Mouse (Mus musculus) right cerebral cortex, postnatal 4 days (tissue): ENCODE measurements at regions not wholly inside any gene's neighbourhood (a gene's known extent, or its start where the extent isn't known, plus 50 kb on each side); places are given as distances from the start of the nearest gene placed in this dataset.

Source experiments
- DNase-seq: peaks from one replicate; pipeline ENCODE4 v3.0.0-alpha.2; 2022

DNA sequence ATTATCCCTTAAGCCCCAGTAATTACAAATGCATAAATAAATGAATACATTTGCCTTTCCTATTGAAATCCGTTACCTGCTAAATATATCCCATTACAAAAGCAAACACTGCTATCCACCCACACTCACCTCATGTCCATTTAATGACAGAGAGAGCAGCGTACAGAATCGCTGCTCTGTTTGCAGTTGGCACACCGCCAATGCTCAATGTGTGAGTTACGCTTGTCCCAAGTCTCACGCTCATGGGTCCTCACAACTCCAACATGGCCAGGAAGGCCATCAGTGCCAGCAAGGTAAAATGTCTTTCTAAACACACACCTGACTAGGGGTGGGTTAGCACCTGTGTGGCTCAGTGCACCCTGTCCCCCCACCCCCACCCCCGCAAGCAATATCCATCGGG lies 150.0 kb upstream of the Igsf21 start:
- peak; percentile 35 for DNase-seq

DNA sequence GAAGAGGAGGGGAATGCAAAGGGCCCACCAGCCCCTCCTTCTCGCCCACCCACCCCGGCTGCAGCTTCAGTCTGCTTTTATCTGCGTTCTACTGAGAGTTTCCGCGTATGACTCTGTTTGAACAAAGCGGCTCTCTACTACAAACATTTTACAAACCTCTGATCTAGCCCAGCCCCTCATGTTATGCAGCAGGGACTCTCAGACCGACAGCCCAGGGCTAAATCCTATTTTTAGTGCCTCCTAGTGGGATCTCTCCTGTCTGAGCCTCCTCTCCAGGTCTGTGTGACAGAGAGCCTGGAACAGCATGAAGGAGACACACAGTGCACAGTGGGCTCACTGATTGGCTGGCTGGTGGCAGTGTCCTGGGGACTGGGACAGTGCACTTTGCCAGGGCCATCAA lies 145.7 kb upstream of the Igsf21 start:
- DNase-seq = no peak

DNA sequence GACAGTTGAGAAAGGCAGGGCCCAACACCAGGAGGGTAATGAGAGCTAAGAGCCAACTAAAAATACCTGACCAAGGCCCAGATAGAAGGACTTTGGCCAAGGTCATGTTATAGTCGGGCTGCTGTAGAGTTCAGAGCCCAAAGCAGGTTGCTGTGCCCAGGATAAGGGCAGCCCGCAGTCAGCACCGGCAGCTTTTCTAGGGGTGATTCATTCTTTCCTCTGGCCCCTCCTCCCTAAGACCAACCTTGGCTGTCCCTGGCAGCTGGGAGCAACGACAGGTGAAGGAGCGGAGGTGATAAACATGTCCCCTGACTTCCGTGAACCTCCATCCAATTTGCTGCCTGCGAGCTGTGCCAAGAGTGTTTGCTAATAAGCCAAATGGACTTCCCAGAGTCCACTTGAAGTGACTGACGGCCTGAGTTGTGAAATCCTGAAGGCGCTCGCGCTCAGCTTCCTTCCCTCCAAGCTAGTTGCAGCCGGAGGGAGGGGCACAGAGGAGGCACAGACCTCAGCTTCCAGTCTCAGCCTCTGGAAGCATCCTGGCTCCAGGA lies 144.2 kb upstream of the Igsf21 start:
- no peak for DNase-seq

DNA sequence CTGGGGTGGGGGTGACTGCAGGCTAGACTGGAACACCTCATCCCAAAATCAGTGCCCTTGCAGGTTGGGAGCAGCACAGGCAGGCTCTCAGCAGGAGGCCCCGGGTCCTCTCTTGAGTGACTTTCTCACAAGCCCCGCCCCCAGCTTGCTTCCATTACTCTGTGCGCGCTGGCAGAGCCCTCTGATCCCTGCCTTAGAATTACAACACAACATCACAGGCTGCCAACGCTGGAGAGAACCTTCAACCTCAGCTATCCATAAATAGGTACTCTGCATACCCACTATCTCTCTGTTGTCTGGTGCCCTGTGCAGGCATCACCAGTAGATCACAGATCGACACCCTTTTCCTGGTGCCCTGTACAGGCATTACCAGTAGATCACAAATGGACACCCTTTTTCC lies 139.1 kb upstream of the Igsf21 start:
- no peak for DNase-seq

DNA sequence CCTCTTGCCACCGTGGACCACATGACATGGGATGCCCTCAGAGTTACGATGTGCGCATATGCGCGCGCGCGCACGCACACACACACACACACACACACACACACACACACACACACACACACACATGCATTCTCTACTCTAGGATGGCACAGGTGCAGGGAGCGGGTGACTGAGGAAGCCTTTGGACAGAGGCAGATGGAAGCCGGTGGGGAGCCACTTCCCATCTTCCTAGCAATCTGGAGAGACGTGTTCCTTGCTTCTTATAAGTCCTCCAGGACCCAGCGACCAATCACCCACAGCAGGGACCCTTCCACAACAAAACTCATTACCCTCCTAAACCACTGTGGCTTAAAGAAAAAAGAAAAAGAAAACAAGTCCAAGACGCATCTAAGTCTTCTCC lies 138.6 kb upstream of the Igsf21 start:
- DNase-seq = no peak

DNA sequence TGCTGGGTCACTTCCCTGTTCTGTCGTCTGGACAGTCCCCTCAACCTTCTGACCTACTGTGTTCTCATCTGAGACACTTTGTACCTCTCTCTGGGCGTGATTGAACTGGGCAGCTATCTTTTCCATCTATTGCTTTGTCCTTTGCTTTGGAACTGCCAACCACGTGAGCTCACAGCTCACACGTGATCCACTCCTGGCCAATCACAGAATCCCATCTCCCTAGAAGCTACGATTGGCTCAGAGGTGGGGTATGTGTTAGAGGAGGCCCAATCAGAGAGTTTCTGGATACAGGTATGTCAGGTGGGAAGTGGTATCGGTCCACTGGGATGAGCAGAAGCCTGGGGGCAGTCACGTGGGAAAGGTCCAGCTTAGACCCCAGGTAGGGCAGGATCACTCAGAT lies 137.0 kb upstream of the Igsf21 start:
- DNase-seq = no peak

DNA sequence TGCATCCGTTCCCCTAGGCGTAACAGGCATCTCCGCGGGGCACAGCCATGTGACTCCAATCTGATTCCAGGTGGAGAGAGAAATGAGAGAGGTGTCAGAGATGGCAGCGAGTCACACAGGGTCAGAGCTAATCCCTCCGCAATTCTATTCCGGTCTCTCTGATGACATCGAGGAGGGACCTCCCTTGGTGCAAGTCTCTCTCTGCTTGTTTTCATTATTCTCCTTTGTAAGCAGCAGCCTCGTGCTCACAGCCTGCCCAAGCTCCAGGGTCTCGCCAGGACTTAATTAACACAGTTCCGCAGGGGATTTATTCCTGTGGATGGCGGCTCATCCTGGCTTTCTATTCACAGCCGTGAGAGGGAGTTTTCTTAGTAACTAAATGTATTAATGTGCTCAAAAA lies 134.1 kb upstream of the Igsf21 start:
- no peak for DNase-seq

DNA sequence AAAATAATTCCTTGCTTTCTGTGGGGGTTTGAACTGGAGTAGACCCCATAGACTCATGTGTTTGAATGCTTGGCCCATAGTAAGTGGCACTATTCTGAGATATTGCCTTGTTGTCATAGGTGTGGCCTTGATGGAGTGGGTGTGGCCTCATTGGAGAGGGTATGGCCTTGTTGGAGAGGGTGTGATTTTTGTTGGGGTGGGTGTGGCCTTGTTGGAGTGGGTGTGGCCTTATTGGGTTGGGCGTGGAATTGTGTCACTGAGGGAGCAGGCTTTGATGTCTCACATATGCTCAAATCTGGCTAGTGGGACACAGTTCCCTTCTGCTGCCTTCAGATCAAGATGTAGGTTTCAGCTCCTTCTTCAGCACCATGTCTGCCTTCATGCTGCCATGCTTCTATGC lies 131.4 kb upstream of the Igsf21 start:
- no peak for DNase-seq

DNA sequence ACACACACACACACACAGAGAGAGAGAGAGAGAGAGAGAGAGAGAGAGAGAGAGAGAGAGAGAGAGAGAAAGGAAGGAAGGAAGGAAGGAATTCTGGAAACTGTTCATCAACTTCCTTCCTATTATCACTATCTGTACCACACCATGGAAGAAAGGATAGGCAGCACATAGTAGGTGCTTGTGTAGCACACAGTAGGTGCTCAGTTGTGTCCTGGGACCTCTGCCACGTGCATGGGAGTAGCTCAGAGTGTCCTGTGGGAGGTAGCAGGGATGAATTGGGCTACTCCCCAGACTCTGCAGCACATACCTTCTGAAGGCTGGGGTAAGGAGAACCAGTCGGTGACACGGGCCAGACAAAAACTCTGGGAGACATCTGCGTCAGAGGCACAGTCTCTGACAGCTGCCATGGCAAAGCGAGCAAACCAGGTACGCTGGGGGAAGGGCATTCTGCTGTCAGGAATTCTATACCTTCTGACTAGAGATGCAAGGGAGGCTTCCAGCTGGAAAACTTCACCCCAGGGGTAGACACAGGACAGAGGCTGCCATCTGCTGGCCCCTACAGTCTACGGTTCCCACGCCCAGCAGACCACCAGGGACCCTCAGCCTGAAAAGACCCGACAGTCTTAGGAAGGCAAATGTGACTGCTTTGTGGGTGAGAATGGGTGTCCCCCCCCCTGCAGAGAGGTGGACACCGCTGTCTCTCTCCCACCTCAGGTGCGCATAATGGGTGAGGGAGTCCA lies 126.2 kb upstream of the Igsf21 start:
- DNase-seq = no peak

DNA sequence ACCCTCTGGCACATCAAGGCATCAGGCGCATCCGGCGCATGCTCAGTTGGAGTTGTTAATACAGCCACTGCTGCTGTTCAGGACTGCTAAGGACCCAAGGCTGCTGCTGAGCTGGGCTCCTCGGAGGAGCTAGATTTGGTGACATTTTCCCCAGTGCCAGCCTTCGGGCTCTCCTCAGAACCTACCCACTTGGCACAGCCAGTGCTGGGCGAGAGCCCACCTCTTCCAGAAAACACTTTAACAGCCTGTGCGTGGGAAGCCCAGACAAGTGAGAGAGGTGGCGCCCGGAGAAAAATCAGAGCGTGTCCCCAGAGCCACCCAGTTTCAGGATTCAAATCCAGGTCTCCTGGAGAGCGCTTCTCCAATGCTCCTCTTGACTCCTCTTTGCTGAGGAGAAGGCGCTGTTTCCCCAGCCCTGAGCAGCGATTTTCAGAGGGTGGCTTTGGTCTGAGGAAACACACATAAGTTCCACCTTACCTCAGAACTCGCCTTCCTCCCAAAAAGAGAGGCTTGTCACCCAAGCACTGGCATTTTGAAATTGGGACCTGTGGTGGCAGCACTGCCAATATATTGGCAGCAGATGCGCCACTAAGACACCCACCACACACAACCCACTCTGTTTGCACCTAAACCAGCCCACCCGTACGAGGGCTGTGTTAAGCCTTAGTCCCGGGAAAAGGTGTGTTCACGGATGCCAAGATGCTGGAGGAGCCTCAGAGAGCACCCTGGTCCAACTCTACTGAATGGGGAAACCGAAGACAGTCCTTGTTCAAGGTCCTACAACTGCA lies 125.0 kb upstream of the Igsf21 start:
- peak; percentile 30 for DNase-seq

DNA sequence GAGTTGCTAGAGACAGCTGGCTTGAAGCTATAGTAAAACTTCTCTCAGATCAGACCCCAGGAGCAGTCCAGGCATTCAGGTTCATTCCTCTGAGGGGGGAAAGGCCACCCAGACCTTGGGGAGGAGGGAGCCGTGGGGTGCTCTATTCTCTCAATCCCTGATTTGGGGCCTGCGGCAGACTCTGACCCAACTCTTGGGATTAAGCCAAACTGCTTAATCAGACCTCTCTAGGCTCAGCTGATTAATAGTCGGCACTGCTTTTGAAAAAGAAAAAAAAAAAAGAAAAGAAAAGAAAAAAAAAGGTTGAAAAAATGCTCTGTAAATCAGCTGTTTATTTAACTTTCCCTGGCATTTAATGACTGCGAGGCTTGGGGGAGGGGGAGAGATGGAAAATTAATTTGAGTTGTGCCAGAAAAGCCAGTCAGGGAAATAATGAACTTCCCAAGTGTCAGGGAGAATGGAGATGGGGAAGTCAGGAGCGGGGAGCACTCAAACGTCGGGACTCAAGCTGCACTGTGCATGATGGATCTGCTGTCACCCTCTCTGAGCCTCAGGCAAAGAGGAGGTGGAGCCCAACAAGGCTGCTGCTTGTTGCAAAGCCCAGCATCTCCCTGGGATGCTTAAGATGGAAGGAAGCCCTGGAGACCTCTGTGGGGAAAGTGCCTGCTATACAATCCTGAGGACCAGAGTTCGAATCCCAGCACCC lies 120.5 kb upstream of the Igsf21 start:
- DNase-seq = no peak

DNA sequence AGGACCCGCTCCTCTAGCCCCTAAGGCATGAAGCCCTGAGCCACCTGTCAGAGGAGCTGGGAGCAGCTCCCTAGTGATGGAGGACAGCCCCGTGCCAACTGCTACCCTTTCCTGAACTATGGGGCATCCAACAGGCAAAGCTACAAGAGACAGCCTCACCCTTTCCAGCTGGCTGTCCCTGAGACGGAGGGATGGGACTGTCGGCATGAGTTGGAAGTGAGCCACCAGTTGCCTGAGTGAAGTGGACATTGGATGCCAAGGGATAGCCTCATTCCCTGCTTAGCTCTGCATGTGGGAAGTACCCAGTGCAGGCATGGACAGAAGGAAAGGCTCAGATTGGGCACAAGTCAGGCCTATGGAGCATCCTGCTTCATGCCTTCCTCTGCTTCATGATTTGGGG lies 112.3 kb upstream of the Igsf21 start:
- DNase-seq = no peak

DNA sequence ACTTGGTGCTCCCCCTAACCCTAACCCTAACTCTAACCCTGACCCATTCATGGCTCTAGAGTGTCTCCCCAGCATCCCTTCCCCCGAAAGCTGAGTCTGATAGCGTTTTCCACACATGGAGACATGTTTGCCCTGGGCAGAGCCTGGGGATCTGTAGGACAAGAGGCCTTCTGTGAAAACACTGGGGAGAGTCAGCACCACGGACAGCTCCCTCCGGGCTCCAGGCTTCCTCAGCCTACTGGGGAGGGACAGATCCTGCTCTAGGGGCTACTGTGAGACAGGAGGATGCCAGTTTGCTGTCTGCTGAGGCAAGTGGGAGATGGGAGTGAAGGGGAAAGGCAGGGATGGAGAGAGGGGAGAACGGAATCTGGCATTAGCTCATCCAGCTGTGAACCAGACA lies 111.5 kb upstream of the Igsf21 start:
- peak; percentile 70 for DNase-seq

DNA sequence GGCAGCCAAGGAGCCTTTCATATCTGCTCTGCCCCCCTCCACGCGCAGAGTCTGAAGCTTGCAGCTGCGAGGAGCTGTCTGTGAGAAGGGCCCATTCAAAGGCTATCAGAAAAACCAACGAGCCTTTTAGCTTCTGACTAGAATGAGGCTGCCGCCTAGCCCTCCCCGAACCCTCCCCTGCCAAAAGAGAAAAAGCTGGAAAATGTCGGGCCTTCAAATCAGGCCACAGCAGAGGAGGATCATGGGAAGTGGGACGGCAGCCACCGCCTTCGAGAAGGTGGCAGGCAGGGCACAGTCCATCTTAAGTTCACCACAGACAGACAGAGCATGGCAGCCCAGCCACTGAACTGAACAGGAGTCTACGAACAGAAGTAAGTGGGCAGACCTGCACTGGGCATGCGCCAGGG lies 108.6 kb upstream of the Igsf21 start:
- DNase-seq = peak; percentile 41

DNA sequence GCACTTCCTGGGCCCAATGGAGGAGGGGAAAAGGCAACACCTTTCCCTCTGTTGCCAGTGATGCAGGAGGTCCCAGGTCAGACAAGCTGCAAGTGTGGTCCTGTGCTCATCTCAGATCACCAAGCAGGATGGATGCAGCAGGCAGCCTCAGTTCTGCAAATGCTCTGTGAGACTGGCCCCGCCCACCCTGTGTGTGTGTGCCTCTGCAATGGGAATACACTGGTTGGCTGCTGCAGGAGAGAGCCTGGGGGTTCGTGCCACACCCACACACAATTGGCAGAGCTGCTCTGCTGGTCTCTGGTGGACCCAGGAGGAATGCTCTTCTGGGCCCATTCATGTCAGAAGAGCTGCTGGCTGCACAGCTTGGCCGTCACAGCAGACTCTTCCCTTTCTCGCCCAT lies 102.2 kb upstream of the Igsf21 start:
- DNase-seq = no peak

DNA sequence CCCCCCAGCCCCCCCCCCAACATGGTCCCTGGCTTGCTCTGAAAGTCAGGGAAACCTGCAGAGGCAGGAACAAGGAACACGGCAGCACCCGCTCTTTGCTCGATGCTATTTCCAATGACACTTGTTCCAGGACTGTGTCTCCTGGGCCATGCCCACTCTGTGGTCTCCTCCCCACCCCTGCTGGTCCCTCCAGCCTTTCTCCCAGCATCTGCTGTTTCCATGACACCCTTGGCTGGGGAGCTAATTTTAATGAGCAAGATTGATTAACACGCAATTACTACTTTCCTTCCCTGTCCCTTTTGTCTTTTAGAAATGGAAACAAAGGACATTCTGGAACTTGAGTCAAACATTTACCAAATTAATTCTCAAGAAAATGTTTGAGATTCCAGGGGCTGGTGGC lies 83.6 kb upstream of the Igsf21 start:
- DNase-seq = no peak

DNA sequence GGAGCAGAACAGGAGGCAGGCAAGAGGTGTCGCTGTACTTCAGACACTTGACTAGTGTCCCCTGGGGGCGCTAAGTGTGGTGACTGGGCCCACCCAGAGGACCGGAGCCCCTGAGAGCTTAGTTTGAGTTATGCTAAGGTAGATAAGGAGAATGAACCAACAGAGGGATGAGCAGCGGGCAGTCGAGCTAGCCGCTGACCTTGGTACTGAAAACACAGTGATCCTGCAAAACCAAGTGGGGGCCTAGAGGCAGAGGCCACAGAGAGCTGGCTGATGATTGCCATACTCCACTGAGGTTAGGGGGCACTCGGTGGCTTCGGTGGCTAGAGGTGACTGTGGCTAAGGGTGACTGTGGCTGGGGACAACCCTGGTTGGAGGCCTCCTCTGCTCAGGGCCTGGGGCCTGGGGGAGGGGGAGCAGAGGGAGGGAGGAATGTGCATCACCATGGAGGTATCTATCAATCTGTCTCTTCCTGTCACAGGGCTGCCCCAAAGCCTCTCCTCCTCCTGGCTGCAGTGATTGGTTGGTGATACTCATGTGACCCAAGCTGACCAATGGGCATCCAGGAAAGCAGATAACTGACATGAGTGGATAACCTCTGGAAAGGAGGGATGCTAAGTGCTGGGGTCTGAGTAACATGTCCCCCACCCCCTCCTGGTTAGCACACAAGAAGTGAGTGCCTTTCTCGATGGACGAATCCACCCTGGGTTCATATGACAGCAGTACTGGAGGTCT lies 80.3 kb upstream of the Igsf21 start:
- DNase-seq = no peak

DNA sequence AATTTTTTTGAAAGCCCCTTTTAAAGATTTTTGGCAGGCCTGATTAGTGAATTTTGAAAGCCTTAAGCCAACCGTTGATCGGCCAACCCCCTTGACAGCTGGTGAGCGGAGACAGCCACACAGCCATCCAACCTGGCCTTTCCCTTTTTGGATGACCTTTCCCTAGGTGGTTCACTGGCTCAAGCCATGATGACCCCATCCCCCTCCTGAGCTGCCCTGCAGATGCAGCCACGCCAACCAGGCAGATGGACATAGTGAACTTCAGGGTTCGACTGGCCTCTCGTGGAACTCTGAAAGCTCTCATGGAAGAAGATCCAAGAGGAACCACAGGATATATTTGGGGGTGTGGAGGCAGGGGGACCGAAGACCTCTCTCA lies 79.1 kb upstream of the Igsf21 start:
- no peak for DNase-seq

DNA sequence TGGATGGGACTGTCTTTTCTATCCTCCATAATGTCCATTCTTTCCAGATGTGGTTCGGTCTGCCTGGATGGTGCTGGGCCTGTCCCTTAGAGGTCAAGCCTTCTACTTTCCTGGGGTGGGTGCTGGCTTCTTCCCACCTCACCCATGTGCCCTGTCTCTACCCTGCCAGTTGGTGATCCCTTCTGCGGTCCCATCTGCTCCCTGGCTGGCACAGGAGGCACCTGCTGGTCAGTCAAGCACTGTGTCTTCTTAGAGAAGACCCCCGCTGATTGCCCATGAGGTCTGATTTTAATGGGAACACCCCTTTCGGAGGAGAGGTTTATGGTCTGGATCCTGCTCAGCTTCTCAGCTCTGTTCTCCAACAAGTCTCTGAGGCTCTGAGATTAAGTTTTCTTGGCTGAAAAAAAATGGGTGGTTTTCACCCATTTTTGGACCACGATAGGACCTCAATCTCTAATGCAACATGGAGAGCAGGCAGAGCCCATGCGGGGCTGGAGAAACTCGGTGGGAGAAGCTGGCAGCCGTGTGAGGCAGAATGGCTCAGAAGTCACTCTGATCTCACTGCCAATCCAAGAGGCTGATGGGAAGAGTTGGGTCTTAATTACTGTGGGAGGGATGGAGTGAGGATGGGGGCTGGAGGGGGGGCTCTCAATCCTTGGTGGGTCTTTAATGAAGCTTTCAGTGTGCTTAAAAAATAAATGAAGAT lies 78.5 kb upstream of the Igsf21 start:
- DNase-seq = no peak

DNA sequence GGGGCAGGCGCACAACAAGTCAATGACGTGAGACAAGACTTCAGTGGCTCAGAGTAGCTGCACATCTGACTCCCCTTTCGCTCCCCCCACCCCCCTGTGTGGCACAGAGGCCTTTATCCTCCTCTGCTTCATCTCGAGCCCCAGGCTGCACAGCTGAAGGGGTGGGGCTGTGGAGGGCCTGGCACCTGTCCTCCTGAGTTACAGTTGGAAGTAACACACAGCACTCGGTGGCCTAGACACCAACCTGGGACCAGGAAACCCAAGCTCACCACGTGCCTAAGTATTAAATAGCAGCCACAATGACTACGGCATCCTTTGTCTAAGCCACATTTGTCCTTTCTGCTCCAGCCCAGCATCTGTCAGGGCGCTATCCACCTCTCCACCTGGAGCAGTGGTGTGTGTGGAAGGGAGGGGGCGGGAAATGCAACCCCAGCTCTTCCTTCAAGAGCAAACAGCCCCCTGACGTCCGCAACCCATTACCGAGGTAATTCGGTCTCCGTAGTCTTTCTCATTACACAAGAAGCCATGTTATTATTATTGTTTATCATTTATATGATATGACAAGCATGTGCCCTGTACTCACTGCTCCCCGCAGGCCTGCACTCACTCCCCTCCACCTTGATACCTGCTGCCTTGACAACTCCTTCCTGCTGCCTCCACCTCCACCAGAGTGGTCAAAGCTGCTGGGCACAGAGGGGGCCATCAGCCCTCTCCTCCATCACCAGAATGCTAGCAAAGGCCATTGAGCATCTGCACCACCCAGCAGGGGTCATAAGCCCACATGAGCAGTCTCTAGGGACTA lies 73.7 kb upstream of the Igsf21 start:
- no peak for DNase-seq

DNA sequence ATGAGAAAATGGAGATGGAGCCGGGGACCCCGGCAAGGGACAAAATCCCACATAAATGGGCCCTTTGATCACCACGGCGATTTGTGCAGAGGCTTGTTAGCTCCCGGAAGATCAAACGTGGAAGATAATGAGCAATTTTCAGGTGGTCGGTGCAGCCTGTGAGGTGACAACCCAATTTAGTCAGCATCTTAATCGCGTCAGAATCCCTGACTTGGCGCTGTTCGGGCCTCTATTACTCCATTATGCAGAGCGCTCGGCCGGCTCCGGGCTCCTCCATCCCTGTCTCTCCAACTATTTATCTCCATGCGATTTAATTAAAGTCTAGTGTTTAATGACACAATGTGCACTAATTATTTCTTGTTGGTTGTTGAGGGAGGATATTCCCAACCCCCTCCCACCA lies 66.1 kb upstream of the Igsf21 start:
- no peak for DNase-seq

DNA sequence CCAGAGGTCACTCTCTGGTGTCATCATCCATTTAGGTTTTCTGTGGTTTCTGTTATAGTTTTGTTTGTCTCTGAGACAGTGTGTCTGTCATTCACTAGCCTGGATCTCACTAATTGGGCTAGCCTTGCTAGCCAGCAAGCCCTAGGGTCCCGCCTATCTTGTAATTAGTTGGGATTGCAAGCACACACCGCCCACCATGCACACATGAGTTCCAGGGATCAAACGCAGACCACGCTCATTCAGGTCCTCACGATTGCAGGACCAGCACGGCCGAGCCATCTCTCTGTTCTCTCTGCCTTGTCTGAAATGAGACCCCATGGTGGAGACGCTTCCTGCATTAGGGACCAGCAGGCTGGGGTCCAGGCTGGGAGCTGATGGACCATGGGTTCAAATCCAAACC lies 60.9 kb upstream of the Igsf21 start:
- no peak for DNase-seq
